Mouse (Mus musculus) frontal cortex, adult 2 months (tissue): ENCODE measurements around the gene Nos1ap. TPM values are rescaled to one million over a fixed set of nuclear protein-coding genes. Genes with fewer than 3 reads are reported as not detected.

ENCODE experiments used
- DNase-seq, 2 experiments: peaks; one replicate each; pipeline ENCODE4 v3.0.0; 2022; ENCODE audit warnings: low spot score in 1 of 2; ENCODE audit errors: extremely low spot score in 1 of 2
- polyA plus RNA-seq: library from polyadenylated mRNA; depleted of rRNA; stranded (reverse); fragments of >200 nt; gene quantifications from 2 replicates; pipeline ENCODE4 v1.2.3, GENCODE M21; 2012

Gene Nos1ap
- polyA plus RNA-seq, 1 experiment = 93.5 TPM

- no peak for DNase-seq
Observed at GRCm38 (mm10) chr1:170473460-170473859, 116.2 kb downstream of the Nos1ap start.

- DNase-seq = no peak
Observed at GRCm38 (mm10) chr1:170472861-170473260, 116.8 kb downstream of the Nos1ap start.

- no peak for DNase-seq
Observed at GRCm38 (mm10) chr1:170466099-170467009, 123.3 kb downstream of the Nos1ap start.

- DNase-seq = no peak
Observed at GRCm38 (mm10) chr1:170462140-170462539, 127.5 kb downstream of the Nos1ap start.

GRCm38 (mm10) chr1:170459896-170460602, 129.6 kb downstream of the Nos1ap start:
- no peak for DNase-seq

- DNase-seq = no peak
Observed at GRCm38 (mm10) chr1:170457673-170458072, 132.0 kb downstream of the Nos1ap start.

GRCm38 (mm10) chr1:170455910-170456700, 133.6 kb downstream of the Nos1ap start:
- DNase-seq = no peak

GRCm38 (mm10) chr1:170455387-170455786, 134.3 kb downstream of the Nos1ap start:
- no peak for DNase-seq

GRCm38 (mm10) chr1:170453455-170453854, 136.2 kb downstream of the Nos1ap start:
- no peak for DNase-seq

- no peak for DNase-seq
Observed at GRCm38 (mm10) chr1:170448244-170448643, 141.4 kb downstream of the Nos1ap start.

GRCm38 (mm10) chr1:170445458-170445857, 144.2 kb downstream of the Nos1ap start:
- no peak for DNase-seq

- peak; percentile 38 to 66 for DNase-seq
Observed at GRCm38 (mm10) chr1:170440367-170440766, 149.3 kb downstream of the Nos1ap start.

- no peak for DNase-seq
Observed at GRCm38 (mm10) chr1:170438471-170439151, 151.1 kb downstream of the Nos1ap start.

- DNase-seq = no peak
Observed at GRCm38 (mm10) chr1:170434146-170434545, 155.5 kb downstream of the Nos1ap start.

- DNase-seq = no peak
Observed at GRCm38 (mm10) chr1:170433661-170434060, 156.0 kb downstream of the Nos1ap start.

GRCm38 (mm10) chr1:170432288-170432687, 157.4 kb downstream of the Nos1ap start:
- no peak for DNase-seq

GRCm38 (mm10) chr1:170431312-170431711, 158.3 kb downstream of the Nos1ap start:
- DNase-seq = no peak

GRCm38 (mm10) chr1:170430660-170431059, 159.0 kb downstream of the Nos1ap start:
- DNase-seq = no peak

GRCm38 (mm10) chr1:170429656-170430055, 160.0 kb downstream of the Nos1ap start:
- no peak for DNase-seq

GRCm38 (mm10) chr1:170428141-170428540, 161.5 kb downstream of the Nos1ap start:
- no peak for DNase-seq
